Mouse (Mus musculus): Measurements from ENCODE around the gene Col4a6. TPM values are rescaled to one million over a fixed set of nuclear protein-coding genes. Genes with fewer than 3 reads are reported as not detected.

The Col4a6 gene
- polyA plus RNA-seq, 1 experiment from 2014 or later, result 2.2 TPM

DNA sequence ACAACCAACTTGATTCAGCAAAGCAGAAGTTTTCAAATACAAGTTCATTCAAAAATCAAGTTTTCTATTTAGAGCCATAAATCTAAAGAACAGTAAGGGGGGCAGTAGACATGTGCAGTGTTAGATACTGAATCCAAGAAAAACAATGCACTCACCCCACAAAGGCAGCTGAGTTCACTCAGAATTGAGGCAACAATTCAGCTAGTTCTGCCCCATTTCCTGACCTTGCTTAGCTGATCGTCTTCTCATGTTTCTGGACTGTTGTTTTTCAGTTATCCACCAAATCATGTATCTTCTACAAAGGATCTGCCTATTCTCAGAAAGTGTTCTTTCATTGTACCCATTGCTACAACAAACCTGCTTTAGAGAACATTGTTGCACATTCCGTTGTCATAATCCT, 58.6 kb downstream of the Col4a6 start:
- 48% methylated on average over 2 of the region's 2 CpGs for WGBS
- ATAC-seq, result no peak
- Histone ChIP-seq H3K9ac (ENCODE audit: low read depth, low read length) (no peak overlapping the region), H3K4me1 (ENCODE audit: control insufficient read depth, insufficient read depth, low read length) (no peaks in the 10 kb centered on the region), H3K27me3 (ENCODE audit: control insufficient read depth, insufficient read depth, low read depth, low read length) (peaks cover 6% of the 10 kb centered on the region; the same call in 1 of the 2 replicates), H3K9me3 (replicated peaks; ENCODE audit: control insufficient read depth, low read length, poor library complexity, severe bottlenecking) (no peaks in the 10 kb centered on the region), H3K4me2 (ENCODE audit: low read length) (no peak overlapping the region), H3K27ac (ENCODE audit: low read length) (no peak overlapping the region), H3K4me3 (ENCODE audit: low read depth, low read length) (no peak overlapping the region), H3K36me3 (ENCODE audit: control insufficient read depth, insufficient read depth, low read length) (no peaks in the 10 kb centered on the region)

GRCm38 (mm10) chrX:141396243-141396642, 77.6 kb downstream of the Col4a6 start:
- H3K4me3 ChIP-seq (ENCODE audit: low read depth, low read length), result no peak overlapping the region
- no peaks in the 10 kb centered on the region; the same call in 1 of the 2 replicates for H3K27me3 ChIP-seq (ENCODE audit: control insufficient read depth, insufficient read depth, low read depth, low read length)
- no peak overlapping the region for H3K27ac ChIP-seq (ENCODE audit: low read length)
- no peak overlapping the region for H3K9ac ChIP-seq (ENCODE audit: low read depth, low read length)
- no peak for ATAC-seq
- WGBS, result 79% methylated on average over 3 of the region's 3 CpGs
- H3K9me3 ChIP-seq (replicated peaks; ENCODE audit: control insufficient read depth, low read length, poor library complexity, severe bottlenecking), result no peaks in the 10 kb centered on the region
- H3K4me1 ChIP-seq (ENCODE audit: control insufficient read depth, insufficient read depth, low read length), result no peaks in the 10 kb centered on the region
- no peaks in the 10 kb centered on the region for H3K36me3 ChIP-seq (ENCODE audit: control insufficient read depth, insufficient read depth, low read length)
- no peak overlapping the region for H3K4me2 ChIP-seq (ENCODE audit: low read length)

DNA sequence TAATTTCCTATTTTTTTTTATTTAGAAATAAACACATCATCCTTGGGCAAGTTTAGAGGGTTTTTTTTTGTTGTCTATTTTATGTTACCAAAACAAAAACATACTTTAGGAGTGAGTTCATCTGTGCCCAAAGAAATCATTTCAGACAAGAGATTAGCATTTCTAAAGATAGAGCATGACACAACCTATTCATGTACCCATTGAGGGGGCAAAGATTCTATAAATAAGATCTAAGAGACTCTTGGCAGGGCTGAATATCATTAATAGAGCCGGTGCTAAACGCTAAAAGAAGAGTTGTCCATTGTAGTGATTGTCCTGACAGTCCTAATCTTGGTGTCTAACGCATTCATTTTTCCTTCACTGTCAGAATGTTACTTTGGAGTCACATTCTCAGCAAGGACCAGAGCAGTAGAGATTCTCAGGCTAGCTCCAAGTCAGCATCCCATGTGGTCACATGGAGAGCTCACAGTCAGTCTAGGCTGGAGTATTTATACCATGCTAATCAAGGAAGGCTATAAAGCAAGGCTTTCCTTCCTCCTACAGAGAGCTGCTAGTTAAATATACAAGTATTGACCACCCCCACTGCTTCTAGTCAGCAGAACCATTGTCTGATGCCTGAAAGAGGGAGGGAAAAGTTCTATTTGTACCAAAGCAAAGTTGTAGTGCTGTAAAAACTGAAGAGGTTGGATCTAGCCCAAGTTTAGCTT, 88.3 kb downstream of the Col4a6 start:
- peaks cover 7% of the 10 kb centered on the region; the same call in 1 of the 2 replicates for H3K27me3 ChIP-seq (ENCODE audit: control insufficient read depth, insufficient read depth, low read depth, low read length)
- no peak overlapping the region for H3K27ac ChIP-seq (ENCODE audit: low read length)
- H3K4me3 ChIP-seq (ENCODE audit: low read depth, low read length), result no peak overlapping the region
- ATAC-seq, result no peak
- H3K4me2 ChIP-seq (ENCODE audit: low read length), result no peak overlapping the region
- 36% methylated on average over 3 of the region's 3 CpGs for WGBS
- H3K9me3 ChIP-seq (replicated peaks; ENCODE audit: control insufficient read depth, low read length, poor library complexity, severe bottlenecking), result no peaks in the 10 kb centered on the region
- no peak overlapping the region for H3K9ac ChIP-seq (ENCODE audit: low read depth, low read length)
- H3K36me3 ChIP-seq (ENCODE audit: control insufficient read depth, insufficient read depth, low read length), result no peaks in the 10 kb centered on the region
- H3K4me1 ChIP-seq (ENCODE audit: control insufficient read depth, insufficient read depth, low read length), result no peaks in the 10 kb centered on the region

- Histone ChIP-seq H3K36me3 (ENCODE audit: control insufficient read depth, insufficient read depth, low read length) (no peaks in the 10 kb centered on the region), H3K4me1 (ENCODE audit: control insufficient read depth, insufficient read depth, low read length) (no peaks in the 10 kb centered on the region), H3K27ac (ENCODE audit: low read length) (no peak overlapping the region), H3K27me3 (ENCODE audit: control insufficient read depth, insufficient read depth, low read depth, low read length) (peaks cover 7% of the 10 kb centered on the region; the same call in 1 of the 2 replicates), H3K4me2 (ENCODE audit: low read length) (no peak overlapping the region), H3K9me3 (replicated peaks; ENCODE audit: control insufficient read depth, low read length, poor library complexity, severe bottlenecking) (no peaks in the 10 kb centered on the region), H3K9ac (ENCODE audit: low read depth, low read length) (no peak overlapping the region), H3K4me3 (ENCODE audit: low read depth, low read length) (no peak overlapping the region)
- no peak for ATAC-seq
- WGBS, result 28% methylated on average over 2 of the region's 2 CpGs
These were observed 89.2 kb downstream of the Col4a6 start for GRCm38 (mm10) chrX:141384632-141385031.

DNA sequence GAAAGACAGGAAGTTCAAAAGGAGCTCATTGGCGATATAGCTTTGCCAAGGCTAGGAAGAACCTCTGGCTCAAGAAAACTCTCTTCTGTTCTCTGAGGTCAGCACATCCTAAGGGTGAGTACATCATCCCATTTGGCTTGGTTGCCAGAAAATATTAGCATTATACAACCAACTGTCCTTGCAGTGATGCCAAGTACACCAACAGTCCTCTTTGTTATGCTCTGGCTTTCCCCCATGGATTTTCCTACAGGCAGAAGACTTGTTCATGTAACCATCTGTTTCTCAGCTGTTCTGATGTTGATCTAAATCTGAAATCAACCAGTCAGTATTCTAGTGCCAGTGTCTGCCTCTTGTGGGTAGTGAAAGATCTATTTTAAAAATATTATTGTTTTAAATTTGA, 103.6 kb downstream of the Col4a6 start:
- H3K9me3 ChIP-seq (replicated peaks; ENCODE audit: control insufficient read depth, low read length, poor library complexity, severe bottlenecking), result no peaks in the 10 kb centered on the region
- H3K4me2 ChIP-seq (ENCODE audit: low read length), result no peak overlapping the region
- H3K27me3 ChIP-seq (ENCODE audit: control insufficient read depth, insufficient read depth, low read depth, low read length), result no peaks in the 10 kb centered on the region
- ATAC-seq, result no peak
- no peaks in the 10 kb centered on the region for H3K4me1 ChIP-seq (ENCODE audit: control insufficient read depth, insufficient read depth, low read length)
- no peak overlapping the region for H3K9ac ChIP-seq (ENCODE audit: low read depth, low read length)
- H3K4me3 ChIP-seq (ENCODE audit: low read depth, low read length), result no peak overlapping the region
- H3K27ac ChIP-seq (ENCODE audit: low read length), result no peak overlapping the region
- H3K36me3 ChIP-seq (ENCODE audit: control insufficient read depth, insufficient read depth, low read length), result no peaks in the 10 kb centered on the region
- 69% methylated on average over 1 of the region's 1 CpGs for WGBS

DNA sequence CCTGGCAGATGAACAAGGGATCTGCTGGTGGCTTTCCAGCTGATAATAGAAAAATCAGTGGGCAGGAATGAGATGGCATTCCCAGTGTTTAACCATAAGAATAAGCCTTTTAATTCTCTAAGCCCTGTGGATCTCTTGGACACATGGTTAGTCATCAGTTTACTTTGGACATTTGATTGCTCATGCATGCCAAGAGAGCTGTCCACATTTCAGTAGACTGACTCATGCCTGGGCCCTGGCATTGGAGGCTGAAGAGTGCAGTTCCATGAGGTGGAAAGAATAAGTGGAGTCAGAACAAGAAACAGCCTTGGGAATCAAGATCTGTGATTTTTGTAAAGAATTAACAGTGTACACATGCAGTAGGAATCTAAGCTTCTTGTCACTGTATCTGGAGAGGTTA, 110.5 kb downstream of the Col4a6 start:
- Histone ChIP-seq H3K4me1 (ENCODE audit: control insufficient read depth, insufficient read depth, low read length) (no peaks in the 10 kb centered on the region), H3K9me3 (replicated peaks; ENCODE audit: control insufficient read depth, low read length, poor library complexity, severe bottlenecking) (no peaks in the 10 kb centered on the region), H3K36me3 (ENCODE audit: control insufficient read depth, insufficient read depth, low read length) (no peaks in the 10 kb centered on the region), H3K27ac (ENCODE audit: low read length) (no peak overlapping the region), H3K9ac (ENCODE audit: low read depth, low read length) (no peak overlapping the region), H3K27me3 (ENCODE audit: control insufficient read depth, insufficient read depth, low read depth, low read length) (no peaks in the 10 kb centered on the region; the same call in 1 of the 2 replicates), H3K4me3 (ENCODE audit: low read depth, low read length) (no peak overlapping the region), H3K4me2 (ENCODE audit: low read length) (no peak overlapping the region)
- no peak for ATAC-seq

DNA sequence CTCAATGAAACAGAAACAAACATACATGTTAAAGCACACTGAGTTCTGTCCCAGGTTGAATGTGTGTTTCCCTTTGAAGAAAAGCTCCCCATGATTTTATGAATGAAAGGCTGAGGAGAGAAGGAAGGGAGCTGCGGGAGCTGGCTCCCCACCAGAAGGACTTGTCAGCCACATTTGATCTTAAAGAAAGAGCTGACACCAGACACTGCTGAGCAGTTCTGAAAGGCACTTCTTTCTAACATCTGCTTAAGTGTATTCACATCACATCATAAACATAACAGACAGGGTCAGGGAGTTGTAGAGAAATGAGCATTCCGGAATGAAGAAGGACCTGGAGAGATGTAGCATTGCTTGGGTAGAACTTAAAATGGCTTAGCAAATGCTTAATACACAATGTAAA, 132.5 kb downstream of the Col4a6 start:
- 0 out of 2 replicates have a peak, but pooled peaks have one; percentile 21 for ATAC-seq
- Histone ChIP-seq H3K9me3 (replicated peaks; ENCODE audit: control insufficient read depth, low read length, poor library complexity, severe bottlenecking) (no peaks in the 10 kb centered on the region), H3K27ac (ENCODE audit: low read length) (no peak overlapping the region), H3K36me3 (ENCODE audit: control insufficient read depth, insufficient read depth, low read length) (no peaks in the 10 kb centered on the region), H3K9ac (ENCODE audit: low read depth, low read length) (no peak overlapping the region), H3K4me3 (ENCODE audit: low read depth, low read length) (no peak overlapping the region), H3K4me1 (ENCODE audit: control insufficient read depth, insufficient read depth, low read length) (no peaks in the 10 kb centered on the region), H3K27me3 (ENCODE audit: control insufficient read depth, insufficient read depth, low read depth, low read length) (0 out of 2 replicates have a peak, but pooled peaks cover 3% of the 10 kb centered on the region), H3K4me2 (ENCODE audit: low read length) (no peak overlapping the region)
- WGBS, result 49% methylated on average over 2 of the region's 2 CpGs

GRCm38 (mm10) chrX:141328044-141328443, 145.8 kb downstream of the Col4a6 start:
- no peak overlapping the region for H3K9ac ChIP-seq (ENCODE audit: low read depth, low read length)
- no peak overlapping the region for H3K4me2 ChIP-seq (ENCODE audit: low read length)
- WGBS, result 84% methylated on average over 2 of the region's 2 CpGs
- H3K36me3 ChIP-seq (ENCODE audit: control insufficient read depth, insufficient read depth, low read length), result no peaks in the 10 kb centered on the region
- no peak overlapping the region for H3K4me3 ChIP-seq (ENCODE audit: low read depth, low read length)
- no peak overlapping the region for H3K27ac ChIP-seq (ENCODE audit: low read length)
- no peaks in the 10 kb centered on the region for H3K4me1 ChIP-seq (ENCODE audit: control insufficient read depth, insufficient read depth, low read length)
- H3K27me3 ChIP-seq (ENCODE audit: control insufficient read depth, insufficient read depth, low read depth, low read length), result peaks cover 4% of the 10 kb centered on the region
- H3K9me3 ChIP-seq (replicated peaks; ENCODE audit: control insufficient read depth, low read length, poor library complexity, severe bottlenecking), result no peaks in the 10 kb centered on the region
- no peak for ATAC-seq

DNA sequence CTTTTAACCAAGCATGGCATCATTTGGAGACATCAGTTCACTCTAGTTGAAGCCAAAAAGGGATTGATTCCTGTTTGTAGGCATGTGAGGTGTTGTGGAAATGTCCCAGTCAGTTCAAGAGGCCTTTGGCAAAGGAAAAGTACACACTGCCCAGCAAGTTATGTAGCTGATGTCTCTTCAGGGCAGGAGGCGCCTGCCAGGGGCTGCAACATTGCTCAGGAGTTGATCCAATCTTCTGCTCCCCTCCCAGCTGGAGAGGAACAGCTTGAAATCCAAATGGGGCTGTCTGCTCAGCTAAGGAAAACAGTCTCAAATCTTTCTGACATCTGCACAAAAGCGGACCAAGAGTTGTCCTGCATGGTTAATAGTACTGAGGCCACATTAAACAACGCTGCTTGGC, 149.7 kb downstream of the Col4a6 start:
- no peak overlapping the region for H3K9ac ChIP-seq (ENCODE audit: low read depth, low read length)
- no peaks in the 10 kb centered on the region; the same call in none of the 2 replicates for H3K27me3 ChIP-seq (ENCODE audit: control insufficient read depth, insufficient read depth, low read depth, low read length)
- H3K4me3 ChIP-seq (ENCODE audit: low read depth, low read length), result no peak overlapping the region
- 55% methylated on average over 3 of the region's 3 CpGs for WGBS
- H3K36me3 ChIP-seq (ENCODE audit: control insufficient read depth, insufficient read depth, low read length), result no peaks in the 10 kb centered on the region
- no peaks in the 10 kb centered on the region for H3K4me1 ChIP-seq (ENCODE audit: control insufficient read depth, insufficient read depth, low read length)
- H3K4me2 ChIP-seq (ENCODE audit: low read length), result no peak overlapping the region
- no peaks in the 10 kb centered on the region for H3K9me3 ChIP-seq (replicated peaks; ENCODE audit: control insufficient read depth, low read length, poor library complexity, severe bottlenecking)
- no peak overlapping the region for H3K27ac ChIP-seq (ENCODE audit: low read length)
- ATAC-seq, result no peak
